Mouse (Mus musculus) ES-Bruce4 (cell line): ENCODE measurements around the gene Ttc23l.

Experiments used
- CTCF ChIP-seq: IDR thresholded peaks from one replicate; pipeline ENCODE4 v1.8.1; 2011; ENCODE audit warnings: low read depth, low read length
- EP300 ChIP-seq: IDR thresholded peaks from 2 replicates; pipeline ENCODE4 v1.6.1; 2011; ENCODE audit warnings: low read depth, low read length; ENCODE audit not compliant: insufficient read depth

DNA sequence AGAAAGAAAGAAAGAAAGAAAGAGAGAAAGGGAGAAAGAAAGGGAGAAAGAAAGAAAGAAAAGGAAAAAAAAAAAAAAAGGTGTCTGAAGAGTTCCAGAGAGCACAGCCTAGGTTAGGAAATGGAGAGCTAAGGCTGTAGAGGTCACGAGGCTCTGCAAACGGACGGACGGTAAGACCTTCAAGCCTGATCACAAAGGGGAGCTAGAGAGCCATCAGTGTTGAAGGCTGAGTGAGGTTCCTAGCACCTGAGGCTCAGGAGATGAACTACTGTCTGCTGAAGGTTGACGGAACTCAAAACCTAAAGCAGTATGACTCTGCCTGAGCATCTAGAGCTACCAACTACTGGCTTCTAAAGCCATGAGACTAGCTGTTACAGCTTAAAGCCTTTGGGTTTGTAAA lies 23.9 kb downstream of the Ttc23l start:
- TF ChIP-seq CTCF (peak; percentile 20), EP300 (no peak)
